Mouse (Mus musculus) T-helper 1 cell (primary cell): ENCODE measurements around the gene Siglec1.

ENCODE experiments used
- in situ Hi-C: fragments of 300-600 bp; cut with MboI, MseI; formaldehyde crosslinking; loops from one replicate; pipeline ENCODE4 v1.15.1; 2025; ENCODE audit warnings: high pct_unique_total_duplicates

Siglec1 gene

DNA sequence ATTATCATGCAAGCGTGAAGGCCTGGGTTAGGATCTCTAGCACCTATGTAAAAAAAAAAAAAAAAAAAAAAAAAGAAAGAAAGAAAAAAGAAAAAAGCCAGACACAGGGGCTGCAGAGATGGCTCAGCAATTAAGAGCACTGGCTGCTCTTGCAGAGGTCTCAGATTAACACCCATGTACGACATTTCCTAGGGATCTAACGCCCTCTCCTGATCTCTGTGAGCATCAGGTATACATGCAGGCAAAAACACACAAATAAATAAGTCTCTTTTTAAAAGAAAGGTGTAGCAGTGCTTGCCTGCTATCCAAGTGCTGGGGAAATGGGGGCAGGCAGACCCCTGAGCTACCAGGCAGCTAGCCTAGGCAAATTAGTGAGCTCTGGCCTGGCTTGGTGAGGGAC is 15.0 kb upstream of the Siglec1 start:
- in situ Hi-C loops = no loop called here

DNA sequence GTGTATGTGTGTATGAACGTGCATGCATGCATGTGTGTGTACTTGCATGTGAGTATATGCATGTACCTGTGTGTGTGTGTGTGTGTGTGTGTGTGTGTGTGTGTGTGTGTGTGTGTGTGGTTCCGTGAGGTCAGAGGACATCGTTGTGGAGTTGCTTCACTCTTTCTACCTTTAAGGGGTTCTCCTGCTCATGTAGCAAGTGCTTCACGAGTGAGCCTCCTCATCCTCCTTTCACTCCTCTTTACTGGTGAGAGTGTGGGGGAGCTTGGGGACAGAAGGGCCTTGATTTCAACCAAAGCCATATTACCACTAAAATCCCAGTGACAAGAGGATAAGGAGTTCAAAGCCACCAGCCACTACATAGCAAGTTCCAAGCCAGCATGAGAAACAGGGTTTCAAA is 10.5 kb upstream of the Siglec1 start:
- in situ Hi-C loops = loop anchor here (5.0 kb wide), 2 partner anchors 135 to 320 kb away; partner anchors contain the start of gene Mavs

DNA sequence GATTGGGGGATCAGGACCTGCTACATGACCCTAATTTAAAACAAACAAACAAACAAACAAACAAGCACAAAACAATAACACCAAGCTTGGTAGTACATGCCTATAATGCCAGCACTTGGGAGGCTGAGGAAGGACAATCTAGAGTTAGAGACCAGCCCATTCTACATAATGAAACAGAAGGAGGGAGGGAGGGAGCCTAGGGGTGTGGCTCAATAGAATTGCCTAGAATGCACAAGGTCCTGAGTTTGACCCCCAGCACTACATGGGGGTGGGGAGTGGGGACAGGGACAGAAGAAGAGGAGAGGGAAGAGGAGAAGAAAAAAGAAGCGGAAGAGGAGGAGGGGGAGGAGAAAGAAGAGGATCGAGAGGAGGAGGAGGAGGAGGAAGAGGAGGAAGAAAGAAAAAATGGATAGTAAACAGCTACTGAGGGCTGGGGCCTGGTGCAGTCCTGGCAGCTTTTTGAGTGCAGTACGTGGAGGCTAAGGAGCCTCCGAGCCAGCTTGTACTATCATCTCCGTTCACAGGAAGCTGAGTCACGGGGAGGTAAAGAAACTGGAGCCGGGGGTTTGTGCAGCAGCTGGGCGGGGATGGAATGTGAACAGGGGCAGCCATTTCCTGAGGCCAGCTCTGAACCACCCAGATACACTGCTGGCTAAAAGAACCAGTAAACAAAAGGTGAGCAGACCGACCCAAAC is 9.7 kb upstream of the Siglec1 start:
- in situ Hi-C loops = loop anchor here (5.0 kb wide), 2 partner anchors 136 to 321 kb away; partner anchors contain the start of gene Mavs

DNA sequence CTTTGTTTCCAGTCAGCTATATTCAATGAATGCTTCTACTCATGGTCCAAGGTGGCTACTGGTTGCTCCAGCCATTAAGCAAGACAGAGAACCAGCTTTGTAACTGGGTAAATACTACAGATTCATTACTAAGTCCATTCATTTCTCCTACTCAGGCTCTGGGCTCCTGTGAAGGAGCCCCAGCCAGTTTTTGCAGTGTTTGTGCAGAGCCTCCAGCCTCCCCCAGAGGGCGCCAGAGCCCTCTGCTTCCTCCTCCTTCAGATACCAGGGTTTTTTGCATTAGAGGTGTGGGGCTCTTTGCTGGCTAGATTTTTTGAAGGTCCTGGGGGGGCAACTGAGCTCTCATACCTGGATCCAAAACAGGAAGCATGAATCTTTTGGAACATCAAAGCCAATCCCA is 8.3 kb upstream of the Siglec1 start:
- in situ Hi-C loops = loop anchor here (5.0 kb wide), 2 partner anchors 137 to 322 kb away; partner anchors contain the start of gene Mavs

DNA sequence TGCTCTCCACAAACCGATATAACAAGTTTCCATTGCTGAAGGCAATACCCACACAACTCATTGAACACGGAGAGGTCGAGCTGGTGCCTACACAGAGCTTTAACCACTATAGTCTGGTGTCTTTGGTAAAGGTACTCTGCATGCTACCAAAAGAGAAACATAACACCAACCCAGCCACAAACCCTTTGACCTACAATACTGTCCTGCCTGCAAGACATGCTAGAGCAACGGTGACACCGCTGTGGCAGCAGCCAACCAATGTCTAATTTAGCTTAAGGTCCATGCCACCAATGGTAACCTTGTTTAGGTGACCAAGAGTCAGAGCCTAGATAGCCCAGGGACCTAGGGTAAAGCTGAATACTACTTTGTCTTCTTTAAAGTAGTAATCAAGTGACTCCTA is 7.0 kb upstream of the Siglec1 start:
- in situ Hi-C loops = no loop called here

DNA sequence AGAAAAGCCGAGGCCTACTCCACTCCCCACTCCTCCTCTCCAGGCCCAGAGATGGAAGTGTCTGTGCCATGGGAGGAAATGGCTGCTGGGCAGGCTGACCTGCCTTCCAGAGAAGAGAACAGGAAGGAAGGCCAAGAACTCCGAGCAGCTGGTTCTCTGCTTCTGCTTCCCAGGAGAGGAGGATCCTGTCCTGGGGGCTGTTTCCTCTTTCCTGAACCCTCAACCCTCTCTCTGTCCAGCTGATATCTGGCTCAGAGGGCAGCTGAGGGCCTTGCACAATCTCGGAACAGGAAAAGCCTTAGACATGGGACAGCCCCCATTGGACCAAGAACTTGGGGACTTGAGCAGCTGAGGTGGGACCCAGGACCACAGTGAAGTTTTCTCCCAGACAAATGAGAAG is 4.3 kb upstream of the Siglec1 start:
- in situ Hi-C loops = no loop called here

DNA sequence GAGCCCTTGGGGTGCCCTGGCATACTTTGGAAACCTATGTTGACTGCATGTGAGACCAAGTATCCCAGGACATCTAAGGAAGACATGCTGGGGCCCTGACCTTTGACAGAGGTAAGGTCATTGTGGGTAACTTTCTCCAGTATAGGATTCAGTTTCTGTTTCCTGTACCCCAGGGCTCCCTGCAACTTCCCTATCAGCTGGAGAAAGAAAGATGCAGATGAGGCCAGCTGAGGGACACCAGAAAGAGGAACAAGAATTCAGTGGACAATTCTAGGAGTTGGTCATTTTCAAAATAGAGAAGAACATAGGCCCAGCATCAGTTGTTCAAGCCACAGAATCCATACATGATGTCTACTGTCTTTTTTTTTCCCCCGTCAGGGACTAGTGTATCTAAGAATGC is 3.1 kb upstream of the Siglec1 start:
- in situ Hi-C loops = no loop called here

DNA sequence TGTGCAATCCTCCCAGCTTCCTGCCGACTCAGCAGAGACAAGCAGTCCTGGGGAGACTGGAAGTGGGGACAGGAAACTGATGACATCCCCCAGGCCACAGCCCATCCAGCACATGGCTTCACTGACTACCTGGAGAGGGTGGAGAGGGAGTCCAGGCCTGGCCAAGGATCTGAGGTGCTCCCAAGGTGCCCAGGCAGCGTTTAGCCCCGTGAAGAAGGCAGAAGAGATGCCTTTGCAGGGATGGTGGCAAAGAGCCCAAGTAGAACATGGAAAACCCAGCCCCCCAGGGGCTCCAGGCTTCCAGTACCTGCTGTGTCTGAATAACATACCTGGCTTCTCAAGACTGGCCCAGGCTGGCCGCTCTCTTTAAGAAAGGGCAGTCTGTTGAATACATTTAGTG is 2.0 kb upstream of the Siglec1 start:
- in situ Hi-C loops = no loop called here

DNA sequence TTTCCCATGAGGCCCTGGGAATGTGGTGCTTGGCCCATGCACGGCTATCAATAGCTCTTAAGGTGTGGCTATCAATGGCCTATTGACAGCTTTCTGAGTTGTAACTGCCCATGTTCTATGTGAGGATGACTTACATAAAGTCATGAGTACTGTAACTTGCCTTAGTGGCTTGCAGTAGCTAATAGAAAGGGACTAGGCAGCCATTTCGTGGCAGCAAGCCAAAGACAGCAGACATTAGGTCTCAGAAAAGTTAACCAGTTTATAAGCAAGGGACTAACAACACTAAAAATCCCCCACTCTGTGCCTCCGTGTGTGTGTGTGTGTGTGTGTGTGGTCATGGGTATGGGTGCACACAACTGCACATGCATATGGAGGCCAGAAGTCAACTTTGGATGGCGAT is 2.4 kb downstream of the Siglec1 start:
- in situ Hi-C loops = no loop called here

DNA sequence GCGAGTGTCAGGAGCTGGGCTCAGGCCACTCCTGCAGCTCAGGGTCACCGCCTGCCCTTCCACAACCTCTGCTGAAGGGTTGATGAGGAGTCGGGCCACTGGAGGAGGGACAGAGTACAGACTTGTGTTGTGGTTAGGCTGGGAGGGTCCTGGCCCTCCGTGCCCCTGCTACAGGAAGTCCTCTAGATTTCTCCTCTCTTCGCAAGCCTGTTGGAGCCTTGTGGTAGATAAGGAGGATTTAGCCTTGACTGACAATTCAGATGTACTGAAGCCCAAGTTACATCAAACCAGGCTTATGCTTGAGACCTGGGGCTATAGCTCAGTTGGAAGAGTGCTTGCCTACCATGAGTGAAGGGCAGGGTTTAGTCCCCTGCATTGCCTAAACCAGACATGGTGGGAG is 6.1 kb downstream of the Siglec1 start:
- in situ Hi-C loops = no loop called here

DNA sequence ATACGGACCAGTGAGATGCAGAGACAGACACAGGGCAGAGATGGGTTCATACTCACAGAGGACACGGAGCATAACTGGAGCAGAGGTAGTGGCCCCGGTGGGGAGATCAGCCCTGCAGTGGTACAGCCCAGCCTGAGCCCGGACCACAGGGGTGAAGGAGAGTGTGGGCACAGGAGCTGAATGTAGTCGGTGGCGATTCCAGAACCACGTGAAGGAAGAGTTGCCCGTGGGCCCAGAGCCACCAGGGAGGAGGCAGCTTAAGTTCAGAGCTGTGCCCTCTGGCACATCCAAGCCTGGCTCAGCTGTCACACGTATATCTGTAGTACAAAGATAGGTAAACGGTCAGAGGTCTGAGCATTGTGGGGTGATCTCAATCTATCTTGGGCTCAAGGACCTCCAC is 14.0 kb downstream of the Siglec1 start:
- in situ Hi-C loops = no loop called here

DNA sequence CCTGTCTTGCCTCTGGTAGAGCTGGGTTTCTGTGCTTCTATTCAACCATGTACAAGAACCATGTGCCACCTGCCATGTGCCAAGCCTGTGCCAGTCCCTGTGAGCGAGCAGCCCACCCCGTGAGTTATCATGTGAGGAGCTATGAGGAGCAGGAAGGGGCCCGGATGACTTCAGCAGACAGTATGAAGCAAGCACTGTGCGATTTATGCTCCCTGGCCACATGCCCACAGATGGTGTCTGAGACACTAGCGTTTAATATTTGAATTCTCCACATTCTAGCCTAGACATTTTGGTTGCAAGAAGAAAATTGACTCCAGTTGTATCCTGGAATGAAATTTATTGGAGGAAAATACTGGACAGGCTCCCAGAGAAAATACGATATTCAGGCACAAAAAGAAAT is 19.1 kb downstream of the Siglec1 start:
- in situ Hi-C loops = no loop called here

DNA sequence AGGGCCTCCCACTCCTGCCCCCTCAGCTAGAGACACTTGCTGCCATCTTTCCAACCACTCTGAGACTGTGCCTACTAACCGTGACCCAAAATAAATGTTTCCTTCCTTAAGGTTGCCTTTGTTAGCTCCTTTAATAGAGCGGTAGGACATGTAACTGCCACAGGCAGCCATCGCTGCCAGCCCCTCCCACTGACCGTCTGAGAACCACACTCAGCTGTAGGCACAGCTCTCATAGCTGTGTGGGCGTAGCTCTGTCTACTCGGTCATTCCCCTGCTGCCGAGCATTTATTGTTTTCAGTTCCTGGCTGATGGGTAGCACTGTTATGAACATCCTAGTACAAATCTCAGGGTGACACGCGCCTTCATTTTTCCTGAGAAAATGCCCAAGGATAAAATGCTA is 20.2 kb downstream of the Siglec1 start:
- in situ Hi-C loops = no loop called here

DNA sequence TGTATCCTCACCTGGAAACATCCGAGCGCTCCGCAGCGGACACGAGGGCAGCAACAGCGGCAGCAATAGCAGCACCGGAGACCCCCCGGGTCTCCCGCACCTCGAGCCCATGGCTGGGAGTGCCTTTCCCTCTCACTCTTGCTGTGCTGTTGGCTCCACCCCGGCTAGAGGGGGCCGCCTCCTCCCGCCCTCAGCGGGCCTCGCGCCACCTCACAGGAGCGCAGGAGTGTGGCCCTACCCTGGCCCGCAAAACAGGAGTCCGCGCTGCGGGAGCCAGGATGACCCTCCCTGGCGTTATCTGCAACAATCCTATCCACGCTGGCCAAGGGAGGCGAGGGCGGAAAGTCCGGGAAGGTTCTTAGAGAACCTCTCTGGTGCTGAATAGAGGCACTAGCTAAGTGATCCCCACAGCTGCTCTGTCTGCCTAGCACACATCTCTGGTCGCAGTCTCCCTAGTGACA is 23.1 kb downstream of the Siglec1 start, which contains the start of gene Adam33:
Gene Adam33, minus strand, starts transcription at position 411 of the 461 bp plus-strand sequence.
- in situ Hi-C loops = no loop called here

DNA sequence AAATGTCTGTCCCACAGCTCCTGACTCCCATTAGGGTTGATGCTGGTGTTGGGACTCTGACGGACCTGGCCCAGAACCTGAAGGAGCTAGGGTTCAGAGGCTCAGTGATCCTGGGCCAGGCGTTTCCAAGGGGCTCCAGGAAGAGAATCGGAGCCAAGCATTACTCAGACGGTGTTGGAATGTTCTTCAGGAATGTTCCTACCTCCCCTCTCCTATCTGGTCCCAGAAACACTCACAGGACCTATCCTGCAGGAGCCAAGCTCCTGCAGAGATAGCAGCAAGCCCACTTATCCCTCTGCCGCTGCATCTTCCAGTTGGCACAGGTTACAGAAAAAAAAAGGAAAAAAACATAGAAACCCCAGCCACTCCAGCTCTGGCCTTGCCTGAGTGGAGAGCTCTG is 25.0 kb downstream of the Siglec1 start:
- in situ Hi-C loops = no loop called here

DNA sequence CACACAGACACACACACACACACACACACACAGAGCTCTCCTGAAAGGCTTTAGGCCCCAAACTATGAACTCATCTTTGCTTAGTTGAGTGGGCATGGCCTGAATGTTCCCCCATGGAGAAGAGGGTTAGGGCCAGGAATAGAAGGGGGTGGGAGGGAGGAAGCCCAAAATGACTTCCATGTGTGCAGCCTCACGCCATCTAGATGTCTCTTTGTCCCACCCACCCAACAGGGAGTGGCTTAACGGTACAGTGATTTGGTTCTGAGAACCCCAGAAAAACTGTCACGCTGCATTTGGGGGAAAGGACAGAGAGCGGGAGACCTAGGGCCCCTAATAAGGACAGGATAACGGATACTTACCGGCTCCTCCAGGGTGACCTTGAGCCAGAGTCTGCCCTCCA is 25.8 kb downstream of the Siglec1 start:
- in situ Hi-C loops = no loop called here

DNA sequence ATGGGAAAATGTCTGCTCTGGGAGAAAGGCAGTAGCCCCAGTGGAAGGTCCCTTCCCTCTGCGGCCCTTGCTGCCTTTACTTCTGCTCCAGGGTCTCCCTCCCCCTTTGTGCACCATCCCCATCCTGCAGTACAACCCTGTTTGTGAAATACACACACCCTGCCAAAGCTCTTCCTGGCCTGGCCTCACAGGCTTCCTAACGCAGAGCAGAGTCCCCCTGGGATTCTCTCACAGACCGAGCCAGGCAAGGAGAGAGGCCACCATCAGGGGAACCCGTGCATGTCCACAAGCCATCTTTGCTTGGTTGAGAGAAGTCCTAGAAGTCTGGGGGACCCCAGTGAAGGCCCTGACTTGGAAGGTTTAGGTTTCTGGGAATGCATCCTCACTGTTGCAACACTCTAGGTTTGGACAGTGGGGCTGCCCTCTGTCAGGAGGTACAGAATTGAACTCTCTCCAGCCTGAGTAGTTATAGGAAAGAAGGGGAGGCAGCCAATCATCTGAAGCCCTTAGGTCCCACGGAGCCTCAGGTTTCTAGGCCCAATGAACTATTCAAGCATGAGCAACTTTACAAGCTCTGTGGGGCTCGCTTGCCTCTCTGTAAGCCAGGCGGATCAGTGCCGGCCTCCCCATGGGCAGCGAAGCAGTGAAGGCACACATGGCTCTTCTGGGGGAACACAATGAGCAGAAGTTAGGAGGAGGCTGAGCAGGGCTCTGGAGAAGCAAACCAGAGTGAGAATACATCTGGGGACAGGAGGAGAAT is 26.6 kb downstream of the Siglec1 start:
- in situ Hi-C loops = no loop called here

DNA sequence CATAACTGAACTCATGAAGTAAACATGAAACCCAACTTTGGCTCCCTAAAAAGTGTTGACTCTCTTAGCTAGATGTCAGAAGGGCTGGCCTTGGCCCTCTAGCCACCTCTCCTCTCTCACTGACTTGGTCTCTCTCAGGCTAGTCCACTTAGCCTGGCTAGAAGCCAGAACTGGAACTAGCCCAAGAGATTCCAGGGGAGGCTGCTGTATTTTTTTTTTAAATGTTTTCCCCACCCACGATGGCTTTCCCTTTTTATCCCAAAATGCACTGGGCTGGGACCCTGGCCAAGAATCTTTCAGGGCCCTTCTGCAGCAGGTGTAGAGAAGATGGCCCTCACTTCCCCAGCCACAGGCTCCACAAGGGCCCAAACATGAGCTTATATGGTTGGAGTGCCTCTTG is 27.2 kb downstream of the Siglec1 start:
- in situ Hi-C loops = no loop called here

DNA sequence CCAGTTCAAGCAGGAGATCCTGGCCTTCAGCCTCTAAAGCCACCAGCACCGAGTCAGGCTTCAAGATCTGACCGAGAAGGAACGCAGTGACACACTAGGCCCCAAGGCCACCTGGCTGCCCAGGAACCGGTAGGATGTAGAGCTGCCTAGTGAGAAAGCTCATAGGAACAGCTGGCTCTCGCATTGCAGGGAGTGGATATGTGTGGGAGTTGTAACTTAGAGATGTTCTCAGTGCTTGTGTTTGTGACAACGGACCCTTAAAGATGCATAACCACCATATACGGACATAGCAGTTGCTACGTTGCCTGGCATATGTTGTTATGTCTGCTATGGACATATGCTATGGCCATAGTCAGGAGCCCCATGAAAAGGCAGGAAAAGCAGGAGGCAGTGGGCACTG is 27.9 kb downstream of the Siglec1 start:
- in situ Hi-C loops = no loop called here

DNA sequence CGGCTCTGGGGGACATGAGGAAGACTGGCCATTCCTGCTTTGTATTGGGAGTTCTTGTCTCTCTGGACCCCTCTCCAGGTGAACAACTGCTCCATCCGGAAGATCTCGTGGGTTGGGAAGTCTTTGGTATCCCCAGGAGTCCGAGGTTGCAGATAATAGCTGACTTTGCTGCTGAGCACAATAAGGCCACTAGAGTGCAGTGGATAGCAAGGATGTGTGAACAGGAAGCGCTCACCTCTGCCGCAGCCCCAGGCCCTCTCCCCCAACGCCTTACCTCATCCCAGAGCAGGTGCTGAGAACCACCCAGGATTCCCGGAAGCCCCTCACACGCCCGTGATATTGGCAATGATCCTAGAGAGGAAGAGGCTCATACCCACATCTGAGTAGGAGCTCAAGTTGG is 30.4 kb downstream of the Siglec1 start:
- in situ Hi-C loops = no loop called here

DNA sequence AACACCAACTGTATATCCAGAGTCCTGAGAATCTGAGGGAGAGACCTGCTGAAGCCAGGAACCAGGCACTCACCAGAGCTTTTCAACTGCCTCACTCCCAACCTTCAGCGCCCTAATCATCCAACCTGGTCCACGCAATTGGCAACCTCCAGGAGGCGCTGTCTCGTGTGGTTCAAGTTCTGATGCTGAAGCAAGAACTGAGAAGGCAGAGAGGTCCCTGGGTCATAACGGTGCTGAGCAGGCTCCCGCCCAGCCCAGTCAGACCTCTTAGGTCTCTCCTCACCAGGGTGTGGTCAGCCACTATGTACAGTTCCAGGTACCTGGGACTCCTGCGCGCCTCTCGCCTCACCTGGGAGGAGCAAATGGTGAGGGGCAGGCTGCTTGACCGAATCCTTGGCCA is 30.9 kb downstream of the Siglec1 start:
- in situ Hi-C loops = no loop called here

DNA sequence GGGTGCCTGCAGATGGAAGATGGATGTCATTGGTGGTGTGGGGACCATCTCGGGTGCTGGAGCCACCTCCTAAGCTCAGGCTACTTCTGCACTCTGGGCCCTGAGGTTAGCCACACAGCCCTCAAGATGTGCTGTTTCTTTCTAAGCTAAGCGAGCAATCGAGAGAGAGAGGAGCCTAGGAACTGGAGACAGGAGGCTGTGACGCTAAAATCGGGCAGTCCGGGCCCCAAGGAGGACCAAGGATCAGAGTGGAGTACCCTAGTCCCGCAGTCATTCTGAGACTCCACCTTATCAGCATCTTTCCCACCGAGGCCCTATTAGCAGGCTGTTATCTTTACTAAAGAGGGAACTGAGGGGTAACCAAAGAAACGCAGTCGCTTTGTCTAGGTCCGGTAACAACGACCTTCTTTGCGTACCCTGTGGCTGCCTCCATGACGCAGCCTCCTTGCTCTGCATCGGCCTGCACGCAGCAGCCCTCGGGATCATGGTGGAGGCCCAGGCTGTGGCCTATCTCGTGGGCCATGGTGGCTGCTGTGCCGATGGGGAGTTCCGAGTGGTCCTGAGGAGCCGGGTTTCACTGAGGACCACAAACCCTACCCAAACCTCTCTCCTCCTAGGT is 31.8 kb downstream of the Siglec1 start:
- in situ Hi-C loops = no loop called here
